Mouse (Mus musculus): ENCODE data around the gene Fam19a3. TPM values are rescaled to one million over a fixed set of nuclear protein-coding genes. Genes with fewer than 3 reads are reported as not detected.
"Not testable (repeated sequence)": the region's sequence is repeated elsewhere in the genome, so short reads cannot be mapped to it uniquely, and the experiment has no call there.

Fam19a3 gene
- polyA plus RNA-seq, 1 experiment from 2014 or later = 0.25 TPM

- H3K9me3 ChIP-seq; H3K27ac ChIP-seq; H3K4me1 ChIP-seq; H3K36me3 ChIP-seq; H3K27me3 ChIP-seq; H3K9ac ChIP-seq; H3K4me3 ChIP-seq; ATAC-seq (ENCODE audit: insufficient number of reproducible peaks, insufficient read depth, low FRiP score, low TSS enrichment, low read depth): not testable (repeated sequence)
- peak overlapping the region; percentile 30 for H3K4me2 ChIP-seq
- 18% methylated on average over 25 of the region's 25 CpGs for WGBS
Observed at GRCm38 (mm10) chr3:104752845-104753244, 28.8 kb downstream of the Fam19a3 start.

- WGBS = 68% methylated on average over 1 of the region's 1 CpGs
- H3K4me1 ChIP-seq = no peaks in the 10 kb centered on the region
- H3K27me3 ChIP-seq = no peaks in the 10 kb centered on the region
- H3K4me3 ChIP-seq = no peak overlapping the region
- no peak overlapping the region for H3K9ac ChIP-seq
- no peaks in the 10 kb centered on the region for H3K9me3 ChIP-seq
- ATAC-seq (ENCODE audit: insufficient number of reproducible peaks, insufficient read depth, low FRiP score, low TSS enrichment, low read depth) = no peak
- no peak overlapping the region for H3K27ac ChIP-seq
- no peaks in the 10 kb centered on the region for H3K36me3 ChIP-seq
- no peak overlapping the region for H3K4me2 ChIP-seq
Observed at GRCm38 (mm10) chr3:104743864-104744263, 37.8 kb downstream of the Fam19a3 start.

- Histone ChIP-seq H3K27ac (no peak overlapping the region), H3K4me2 (no peak overlapping the region), H3K4me3 (no peak overlapping the region), H3K9ac (no peak overlapping the region), H3K9me3 (no peaks in the 10 kb centered on the region), H3K4me1 (no peaks in the 10 kb centered on the region), H3K36me3 (no peaks in the 10 kb centered on the region), H3K27me3 (no peaks in the 10 kb centered on the region)
- WGBS = 49% methylated on average over 1 of the region's 1 CpGs
- no peak for ATAC-seq (ENCODE audit: insufficient number of reproducible peaks, insufficient read depth, low FRiP score, low TSS enrichment, low read depth)
Observed at GRCm38 (mm10) chr3:104743161-104743560, 38.5 kb downstream of the Fam19a3 start.

- no peaks in the 10 kb centered on the region for H3K36me3 ChIP-seq
- H3K27me3 ChIP-seq = no peaks in the 10 kb centered on the region
- no peak overlapping the region for H3K9ac ChIP-seq
- H3K4me3 ChIP-seq = no peak overlapping the region
- no peaks in the 10 kb centered on the region for H3K4me1 ChIP-seq
- H3K27ac ChIP-seq = no peak overlapping the region
- WGBS = 91% methylated on average over 3 of the region's 3 CpGs
- no peaks in the 10 kb centered on the region for H3K9me3 ChIP-seq
- no peak for ATAC-seq (ENCODE audit: insufficient number of reproducible peaks, insufficient read depth, low FRiP score, low TSS enrichment, low read depth)
- H3K4me2 ChIP-seq = no peak overlapping the region
Observed at GRCm38 (mm10) chr3:104741954-104742353, 39.7 kb downstream of the Fam19a3 start.

- Histone ChIP-seq H3K4me2 (peak overlapping the region; percentile 39), H3K36me3 (no peaks in the 10 kb centered on the region), H3K9me3 (no peaks in the 10 kb centered on the region), H3K4me3 (no peak overlapping the region), H3K4me1 (peaks cover 16% of the 10 kb centered on the region), H3K27ac (no peak overlapping the region), H3K27me3 (no peaks in the 10 kb centered on the region), H3K9ac (no peak overlapping the region)
- ATAC-seq (ENCODE audit: insufficient number of reproducible peaks, insufficient read depth, low FRiP score, low TSS enrichment, low read depth) = no peak
- 31% methylated on average over 7 of the region's 7 CpGs for WGBS
Observed at GRCm38 (mm10) chr3:104734654-104735053, 47.0 kb downstream of the Fam19a3 start.

- Histone ChIP-seq H3K9me3 (no peaks in the 10 kb centered on the region), H3K4me3 (no peak overlapping the region), H3K27ac (no peak overlapping the region), H3K9ac (no peak overlapping the region), H3K4me2 (no peak overlapping the region), H3K27me3 (no peaks in the 10 kb centered on the region), H3K36me3 (no peaks in the 10 kb centered on the region), H3K4me1 (peaks cover 16% of the 10 kb centered on the region)
- WGBS = 22% methylated on average over 3 of the region's 3 CpGs
- ATAC-seq (ENCODE audit: insufficient number of reproducible peaks, insufficient read depth, low FRiP score, low TSS enrichment, low read depth) = no peak
Observed at GRCm38 (mm10) chr3:104732907-104733306, 48.7 kb downstream of the Fam19a3 start.

- no peak for ATAC-seq (ENCODE audit: insufficient number of reproducible peaks, insufficient read depth, low FRiP score, low TSS enrichment, low read depth)
- 70% methylated on average over 6 of the region's 6 CpGs for WGBS
- H3K27me3 ChIP-seq = no peaks in the 10 kb centered on the region
Observed at GRCm38 (mm10) chr3:104729270-104729839, 52.3 kb downstream of the Fam19a3 start.

More at GRCm38 (mm10) chr3:104729270-104729839, 52.3 kb downstream of the Fam19a3 start:
- Histone ChIP-seq H3K9ac (no peak overlapping the region), H3K4me2 (no peak overlapping the region), H3K4me1 (peaks cover 6% of the 10 kb centered on the region), H3K9me3 (no peaks in the 10 kb centered on the region), H3K36me3 (no peaks in the 10 kb centered on the region), H3K27ac (no peak overlapping the region), H3K4me3 (no peak overlapping the region)

Other genes starting within 250 kb of the Fam19a3 start
- gene Slc16a1, start 143.2 kb downstream of the Fam19a3 start, polyA plus RNA-seq (2015; fragmentation: Nextera tagmentation; extraction: Ambion mirVana) = 29.6 and 33.6 TPM in 2 replicates
- gene Ppm1j, start 784 bp downstream of the Fam19a3 start, polyA plus RNA-seq (2015; fragmentation: Nextera tagmentation; extraction: Ambion mirVana) = 3.4 and 3.5 TPM in 2 replicates
- 145 and 158 TPM in 2 replicates for gene Rhoc, start 6.5 kb upstream of the Fam19a3 start, polyA plus RNA-seq (2015; fragmentation: Nextera tagmentation; extraction: Ambion mirVana)
- gene Mov10, start 36.7 kb upstream of the Fam19a3 start, polyA plus RNA-seq (2015; fragmentation: Nextera tagmentation; extraction: Ambion mirVana) = 56.3 and 59.7 TPM in 2 replicates
- 35.7 and 40.9 TPM in 2 replicates for gene St7l, start 82.2 kb upstream of the Fam19a3 start, polyA plus RNA-seq (2015; fragmentation: Nextera tagmentation; extraction: Ambion mirVana)
- gene Capza1, start 82.7 kb upstream of the Fam19a3 start, polyA plus RNA-seq (2015; fragmentation: Nextera tagmentation; extraction: Ambion mirVana) = 186 and 190 TPM in 2 replicates
- gene Wnt2b, start 180.1 kb upstream of the Fam19a3 start, polyA plus RNA-seq (2015; fragmentation: Nextera tagmentation; extraction: Ambion mirVana) = 1.3 and 1.8 TPM in 2 replicates

Data from embryonic facial prominence, embryonic 13.5 days (tissue).